Comparison of ENCODE assay signal across 11 mouse cellular contexts in the genomic region with DNA sequence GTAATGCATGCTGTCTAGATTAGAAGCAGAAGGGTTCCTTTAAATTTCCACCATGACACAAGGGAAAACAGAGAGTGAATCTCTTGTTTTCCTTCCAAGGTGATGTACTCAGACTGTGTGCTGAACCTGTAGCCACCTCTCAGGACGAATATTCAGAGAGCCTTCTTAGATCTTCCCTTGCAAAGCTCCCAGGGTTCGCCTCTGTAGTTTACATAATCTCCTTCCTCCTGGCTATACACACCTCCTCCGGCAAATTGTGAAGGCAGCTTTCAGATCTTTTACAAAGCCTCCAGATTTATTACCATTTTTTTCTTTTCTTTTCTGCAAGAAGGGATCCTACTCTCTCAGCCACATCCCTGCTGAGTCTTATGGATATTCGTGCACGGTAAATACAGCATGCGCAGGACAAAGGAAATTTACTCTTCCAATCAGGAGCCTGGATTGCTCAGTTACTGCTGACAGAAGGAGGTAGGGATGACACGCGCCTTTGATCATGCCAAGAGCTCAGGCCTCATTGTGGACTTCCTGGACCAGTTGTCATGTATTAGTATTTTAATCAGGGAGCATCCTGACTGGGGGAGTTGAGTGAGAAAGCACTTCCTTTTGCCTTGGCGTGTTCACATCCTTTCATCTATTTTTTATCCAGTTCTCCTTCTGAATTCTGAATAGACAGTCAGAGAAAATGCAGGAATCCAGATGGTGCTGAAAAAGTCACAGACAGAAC.
DNase-seq lines count a peak whose midpoint lies in the region; ATAC-seq and TF ChIP-seq lines count a peak whose summit lies in the region.
"Had no signal": no experiment of that assay in that cellular context is flagged by ENCODE, and none has a peak within 500 bp of the region (broad histone marks: within the 10 kb centered on the region; RNA-seq: fewer than 3 reads in every experiment).

No protein-coding gene starts in this region.

- DNase-seq in embryonic facial prominence, embryonic 11.5 days (ENCODE audit: low spot score): peak; percentile 6
- DNase-seq in frontal cortex, postnatal 14 days (ENCODE audit: low spot score in 2 of 2): peak; percentile 11 to 15
- peak; percentile 16 for DNase-seq in left cerebral cortex, adult 11 months (ENCODE audit: low spot score)
- DNase-seq in lung, postnatal 0 days (ENCODE audit: low spot score): no peak
- no peak for DNase-seq in liver, embryonic 11.5 days (ENCODE audit: low spot score)
- DNase-seq: cerebellum, adult 8-10 months; gastrocnemius, postnatal 14 days; kidney, adult 2 months had no signal

- no peak overlapping the region for H3K27ac ChIP-seq in embryonic facial prominence, embryonic 11.5 days (replicated peaks; ENCODE audit: low read depth, low read length)
- H3K27ac ChIP-seq in neural tube, embryonic 15.5 days (replicated peaks): no peak overlapping the region
- H3K27ac ChIP-seq in lung, postnatal 0 days (ENCODE audit: low read length): no peak overlapping the region
- no peak overlapping the region for H3K27ac ChIP-seq in kidney, embryonic 16.5 days (ENCODE audit: low read length)
- no peak overlapping the region for H3K27ac ChIP-seq in liver, embryonic 11.5 days (ENCODE audit: low read depth, low read length)
- H3K27ac ChIP-seq: lung, embryonic 15.5 days had no signal

- WGBS in embryonic facial prominence, embryonic 11.5 days: 26% methylated on average over 9 of the region's 9 CpGs
- 19% methylated on average over 9 of the region's 9 CpGs for WGBS in neural tube, embryonic 15.5 days
- WGBS in lung, postnatal 0 days: 16% methylated on average over 9 of the region's 9 CpGs
- 18% methylated on average over 9 of the region's 9 CpGs for WGBS in kidney, embryonic 16.5 days
- 30% methylated on average over 9 of the region's 9 CpGs for WGBS in liver, embryonic 11.5 days

- no peak for TF ChIP-seq CTCF in lung, postnatal 0 days (IDR thresholded peaks at IDR 0.05)

- no peak overlapping the region for H3K9ac ChIP-seq in embryonic facial prominence, embryonic 11.5 days (replicated peaks; ENCODE audit: low read length)
- no peak overlapping the region for H3K9ac ChIP-seq in neural tube, embryonic 15.5 days (replicated peaks)
- no peak overlapping the region for H3K9ac ChIP-seq in lung, postnatal 0 days (replicated peaks; ENCODE audit: low read depth)
- no peak overlapping the region for H3K9ac ChIP-seq in kidney, embryonic 16.5 days (replicated peaks; ENCODE audit: low read length)
- no peak overlapping the region for H3K9ac ChIP-seq in liver, embryonic 11.5 days (ENCODE audit: low read depth, low read length)
- H3K9ac ChIP-seq: lung, embryonic 15.5 days had no signal

- no peaks in the 10 kb centered on the region for H3K27me3 ChIP-seq in embryonic facial prominence, embryonic 11.5 days (ENCODE audit: control insufficient read depth, insufficient read depth, low read length)
- no peaks in the 10 kb centered on the region for H3K27me3 ChIP-seq in neural tube, embryonic 15.5 days (replicated peaks)
- H3K27me3 ChIP-seq in lung, postnatal 0 days (replicated peaks; ENCODE audit: insufficient read depth, low read length): no peaks in the 10 kb centered on the region
- H3K27me3 ChIP-seq in kidney, embryonic 16.5 days (ENCODE audit: insufficient read depth, low read length): no peaks in the 10 kb centered on the region
- no peaks in the 10 kb centered on the region for H3K27me3 ChIP-seq in liver, embryonic 11.5 days (replicated peaks; ENCODE audit: control insufficient read depth, insufficient read depth, low read length)
- H3K27me3 ChIP-seq: lung, embryonic 15.5 days had no signal

- H3K36me3 ChIP-seq in embryonic facial prominence, embryonic 11.5 days (replicated peaks; ENCODE audit: control insufficient read depth, insufficient read depth, low read depth, low read length): no peaks in the 10 kb centered on the region
- H3K36me3 ChIP-seq in neural tube, embryonic 15.5 days: no peaks in the 10 kb centered on the region
- no peaks in the 10 kb centered on the region for H3K36me3 ChIP-seq in lung, postnatal 0 days (ENCODE audit: insufficient read depth, low read length)
- no peaks in the 10 kb centered on the region for H3K36me3 ChIP-seq in kidney, embryonic 16.5 days (ENCODE audit: insufficient read depth, low read length)
- H3K36me3 ChIP-seq in liver, embryonic 11.5 days (ENCODE audit: control insufficient read depth, insufficient read depth, low read length): no peaks in the 10 kb centered on the region
- H3K36me3 ChIP-seq: lung, embryonic 15.5 days had no signal

- H3K9me3 ChIP-seq in embryonic facial prominence, embryonic 11.5 days (replicated peaks; ENCODE audit: control insufficient read depth, low read length): no peaks in the 10 kb centered on the region
- no peaks in the 10 kb centered on the region for H3K9me3 ChIP-seq in neural tube, embryonic 15.5 days (replicated peaks)
- no peaks in the 10 kb centered on the region for H3K9me3 ChIP-seq in lung, postnatal 0 days (ENCODE audit: low read length)
- no peaks in the 10 kb centered on the region for H3K9me3 ChIP-seq in kidney, embryonic 16.5 days (ENCODE audit: low read length)
- H3K9me3 ChIP-seq in liver, embryonic 11.5 days (ENCODE audit: control insufficient read depth, low read length): no peaks in the 10 kb centered on the region
- H3K9me3 ChIP-seq: lung, embryonic 15.5 days had no signal

- H3K4me3 ChIP-seq in embryonic facial prominence, embryonic 11.5 days (ENCODE audit: low read depth, low read length): no peak overlapping the region
- no peak overlapping the region for H3K4me3 ChIP-seq in neural tube, embryonic 15.5 days (replicated peaks)
- H3K4me3 ChIP-seq in lung, postnatal 0 days (ENCODE audit: low read depth, low read length): no peak overlapping the region
- H3K4me3 ChIP-seq in kidney, embryonic 16.5 days (ENCODE audit: low read length): no peak overlapping the region
- no peak overlapping the region for H3K4me3 ChIP-seq in liver, embryonic 11.5 days (ENCODE audit: low read depth, low read length)
- H3K4me3 ChIP-seq: lung, embryonic 15.5 days had no signal

- no peak for TF ChIP-seq EP300 in lung, postnatal 0 days (IDR thresholded peaks at IDR 0.05)

- no peaks in the 10 kb centered on the region for H3K4me1 ChIP-seq in embryonic facial prominence, embryonic 11.5 days (ENCODE audit: control insufficient read depth, insufficient read depth, low read length)
- 0 out of 2 replicates have a peak, but pooled peaks cover 6% of the 10 kb centered on the region for H3K4me1 ChIP-seq in neural tube, embryonic 15.5 days
- H3K4me1 ChIP-seq in lung, postnatal 0 days (ENCODE audit: insufficient read depth, low read depth, low read length): no peaks in the 10 kb centered on the region
- H3K4me1 ChIP-seq in kidney, embryonic 16.5 days (ENCODE audit: insufficient read depth, low read length): no peaks in the 10 kb centered on the region
- H3K4me1 ChIP-seq in liver, embryonic 11.5 days (replicated peaks; ENCODE audit: control insufficient read depth, insufficient read depth, low read length): no peaks in the 10 kb centered on the region
- H3K4me1 ChIP-seq: lung, embryonic 15.5 days had no signal

- no peak for ATAC-seq in embryonic facial prominence, embryonic 11.5 days (replicated peaks; ENCODE audit: insufficient number of reproducible peaks, low FRiP score, low TSS enrichment, low read depth)
- ATAC-seq in neural tube, embryonic 15.5 days (ENCODE audit: low FRiP score): no peak; the same call in 1 of the 2 replicates
- ATAC-seq in lung, postnatal 0 days: no peak
- no peak for ATAC-seq in kidney, embryonic 16.5 days (ENCODE audit: low FRiP score, low TSS enrichment)
- no peak for ATAC-seq in liver, embryonic 11.5 days (replicated peaks; ENCODE audit: low FRiP score)

- no peak overlapping the region for H3K4me2 ChIP-seq in embryonic facial prominence, embryonic 11.5 days (ENCODE audit: low read depth, low read length)
- H3K4me2 ChIP-seq in neural tube, embryonic 15.5 days: peak overlapping the region; percentile 24
- H3K4me2 ChIP-seq in lung, postnatal 0 days (replicated peaks; ENCODE audit: low read depth, low read length): no peak overlapping the region
- H3K4me2 ChIP-seq in kidney, embryonic 16.5 days (replicated peaks; ENCODE audit: low read depth, low read length): no peak overlapping the region
- H3K4me2 ChIP-seq in liver, embryonic 11.5 days: no peak overlapping the region
- H3K4me2 ChIP-seq: lung, embryonic 15.5 days had no signal

Comparison
In these comparisons a context has a peak if more than half of its experiments do, and no peak if none do; other contexts are left out.
1. DNase-seq: peak in embryonic facial prominence, embryonic 11.5 days (single experiment), frontal cortex, postnatal 14 days (2 of 2) and left cerebral cortex, adult 11 months (single experiment); none in lung, postnatal 0 days (single experiment) and liver, embryonic 11.5 days (single experiment).